Mouse (Mus musculus): ENCODE measurements around the gene Has3. TPM values are rescaled to one million over a fixed set of nuclear protein-coding genes. Genes with fewer than 3 reads are reported as not detected.
"Not testable (repeated sequence)": the region's sequence is repeated elsewhere in the genome, so short reads cannot be mapped to it uniquely, and the experiment has no call there.

The Has3 gene
- polyA plus RNA-seq, 1 experiment = 0.35 TPM

GRCm38 (mm10) chr8:106924904-106925349 is 54.9 kb downstream of the Has3 start:
- no peak for TF ChIP-seq CTCF (IDR thresholded peaks at IDR 0.05; ENCODE audit: control insufficient read depth, insufficient read depth, insufficient replicate concordance, low read depth, low read length)
- no peak for TF ChIP-seq POLR2A (IDR thresholded peaks at IDR 0.05; ENCODE audit: control insufficient read depth, low read depth, low read length)
- no peaks in the 10 kb centered on the region; the same call in 1 of the 2 replicates for H3K4me1 ChIP-seq (ENCODE audit: control insufficient read depth, insufficient read depth, low read length)
- no peak overlapping the region for H3K4me3 ChIP-seq (ENCODE audit: control insufficient read depth, low read depth, low read length)
- no peaks in the 10 kb centered on the region; the same call in 1 of the 2 replicates for H3K36me3 ChIP-seq (ENCODE audit: control insufficient read depth, insufficient read depth, low read length)
- H3K27ac ChIP-seq (ENCODE audit: control insufficient read depth, insufficient read depth, low read depth, low read length) = peak overlapping the region; percentile 33; the same call in 1 of the 2 replicates
- no peaks in the 10 kb centered on the region for H3K27me3 ChIP-seq (ENCODE audit: control insufficient read depth, insufficient read depth, low read length)

DNA sequence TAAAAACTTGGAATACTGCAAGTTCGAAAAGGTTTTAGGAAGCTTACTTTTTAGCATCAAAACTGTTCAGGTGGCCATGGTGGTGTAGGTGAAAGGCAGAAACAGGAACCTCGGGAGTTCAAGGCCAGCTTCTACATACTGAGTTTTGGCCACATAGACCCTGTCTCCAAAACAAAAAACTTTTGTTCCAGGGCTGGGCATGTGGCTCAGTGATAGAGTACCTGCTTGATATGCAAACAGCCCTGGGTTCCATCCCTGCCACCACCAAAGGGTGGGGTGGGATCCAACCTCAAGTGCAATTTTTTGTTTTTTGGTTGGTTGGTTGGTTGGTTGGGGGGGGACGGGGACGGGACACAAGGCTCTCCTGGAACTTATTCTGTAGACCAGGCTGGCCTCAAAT is 55.4 kb downstream of the Has3 start:
- no peak for TF ChIP-seq POLR2A (IDR thresholded peaks at IDR 0.05; ENCODE audit: control insufficient read depth, low read depth, low read length)
- no peak for TF ChIP-seq CTCF (IDR thresholded peaks at IDR 0.05; ENCODE audit: control insufficient read depth, insufficient read depth, insufficient replicate concordance, low read depth, low read length)
- Histone ChIP-seq H3K4me3 (ENCODE audit: control insufficient read depth, low read depth, low read length) (no peak overlapping the region), H3K27ac (ENCODE audit: control insufficient read depth, insufficient read depth, low read depth, low read length) (no peak overlapping the region), H3K27me3 (ENCODE audit: control insufficient read depth, insufficient read depth, low read length) (no peaks in the 10 kb centered on the region), H3K4me1 (ENCODE audit: control insufficient read depth, insufficient read depth, low read length) (no peaks in the 10 kb centered on the region; the same call in 1 of the 2 replicates), H3K36me3 (ENCODE audit: control insufficient read depth, insufficient read depth, low read length) (no peaks in the 10 kb centered on the region; the same call in 1 of the 2 replicates)

DNA sequence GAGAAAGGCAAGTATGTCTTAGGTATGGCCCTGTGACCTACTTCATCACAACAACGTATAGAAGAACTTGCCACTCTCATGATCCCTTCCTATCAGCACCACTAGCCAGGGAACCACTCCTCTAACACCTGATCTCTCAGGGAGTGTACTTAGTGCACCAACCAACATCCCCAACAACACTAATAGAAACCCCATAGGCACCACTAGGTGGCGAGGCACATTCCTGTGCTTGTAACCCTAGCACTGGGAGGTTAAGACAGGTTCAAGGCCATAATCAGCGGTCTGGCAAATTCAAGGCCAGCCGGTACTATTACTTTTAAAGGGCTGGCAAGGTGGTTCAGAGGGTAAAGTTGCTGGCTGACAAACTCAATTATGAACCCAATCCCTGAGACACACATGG is 57.2 kb downstream of the Has3 start:
- no peak overlapping the region for H3K4me3 ChIP-seq (ENCODE audit: control insufficient read depth, low read depth, low read length)
- no peak for TF ChIP-seq POLR2A (IDR thresholded peaks at IDR 0.05; ENCODE audit: control insufficient read depth, low read depth, low read length)
- TF ChIP-seq CTCF (IDR thresholded peaks at IDR 0.05; ENCODE audit: control insufficient read depth, insufficient read depth, insufficient replicate concordance, low read depth, low read length) = no peak
- no peak overlapping the region for H3K27ac ChIP-seq (ENCODE audit: control insufficient read depth, insufficient read depth, low read depth, low read length)
- no peaks in the 10 kb centered on the region; the same call in 1 of the 2 replicates for H3K36me3 ChIP-seq (ENCODE audit: control insufficient read depth, insufficient read depth, low read length)
- H3K27me3 ChIP-seq (ENCODE audit: control insufficient read depth, insufficient read depth, low read length) = no peaks in the 10 kb centered on the region
- H3K4me1 ChIP-seq (ENCODE audit: control insufficient read depth, insufficient read depth, low read length) = peaks cover 2% of the 10 kb centered on the region; the same call in 1 of the 2 replicates

- H3K27me3 ChIP-seq (ENCODE audit: control insufficient read depth, insufficient read depth, low read length); H3K4me3 ChIP-seq (ENCODE audit: control insufficient read depth, low read depth, low read length); H3K4me1 ChIP-seq (ENCODE audit: control insufficient read depth, insufficient read depth, low read length); H3K27ac ChIP-seq (ENCODE audit: control insufficient read depth, insufficient read depth, low read depth, low read length); H3K36me3 ChIP-seq (ENCODE audit: control insufficient read depth, insufficient read depth, low read length): not testable (repeated sequence)
These were observed 58.1 kb downstream of the Has3 start for GRCm38 (mm10) chr8:106928182-106928581.

DNA sequence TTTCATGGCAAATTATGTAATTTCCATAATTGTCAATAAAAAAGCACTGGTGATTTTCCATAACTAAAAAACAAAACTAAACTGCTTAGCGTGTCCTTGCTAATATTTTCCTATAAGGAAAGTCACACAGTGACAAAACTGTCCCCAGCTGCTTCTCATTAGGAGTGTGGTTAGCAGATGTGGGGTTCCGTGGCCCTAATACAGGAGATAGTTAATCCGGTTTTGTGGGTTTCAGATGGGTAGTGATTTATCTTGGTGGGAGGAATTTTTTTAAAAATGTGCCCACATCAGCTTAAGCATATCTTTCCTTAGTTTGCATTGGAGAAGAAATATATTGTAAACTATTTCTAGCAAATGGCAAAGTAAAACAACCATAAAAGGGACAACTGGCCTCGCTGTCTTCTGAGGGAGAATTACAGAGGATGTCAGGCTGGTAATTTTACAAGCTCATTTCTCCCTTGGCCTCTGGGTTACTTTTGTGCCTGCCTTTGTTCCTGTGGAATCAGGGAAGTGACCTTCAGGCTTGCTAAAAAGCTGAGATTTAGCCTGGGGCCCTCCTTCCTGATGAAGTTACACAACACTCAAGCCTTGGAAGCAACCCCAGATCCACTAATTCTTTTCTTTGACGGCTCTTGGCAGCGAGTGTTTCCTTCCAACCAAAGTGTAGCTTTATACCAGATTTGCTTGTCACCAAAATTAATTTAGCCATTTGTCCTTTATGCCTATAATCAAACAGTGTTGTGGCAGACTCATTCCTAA is 59.3 kb downstream of the Has3 start:
- Histone ChIP-seq H3K36me3 (ENCODE audit: control insufficient read depth, insufficient read depth, low read length) (no peaks in the 10 kb centered on the region), H3K27ac (ENCODE audit: control insufficient read depth, insufficient read depth, low read depth, low read length) (peak overlapping the region; percentile 53; the same call in 1 of the 2 replicates), H3K4me3 (ENCODE audit: control insufficient read depth, low read depth, low read length) (no peak overlapping the region), H3K4me1 (ENCODE audit: control insufficient read depth, insufficient read depth, low read length) (peaks cover 12% of the 10 kb centered on the region), H3K27me3 (ENCODE audit: control insufficient read depth, insufficient read depth, low read length) (no peaks in the 10 kb centered on the region)
- TF ChIP-seq CTCF (IDR thresholded peaks at IDR 0.05; ENCODE audit: control insufficient read depth, insufficient read depth, insufficient replicate concordance, low read depth, low read length) = no peak

DNA sequence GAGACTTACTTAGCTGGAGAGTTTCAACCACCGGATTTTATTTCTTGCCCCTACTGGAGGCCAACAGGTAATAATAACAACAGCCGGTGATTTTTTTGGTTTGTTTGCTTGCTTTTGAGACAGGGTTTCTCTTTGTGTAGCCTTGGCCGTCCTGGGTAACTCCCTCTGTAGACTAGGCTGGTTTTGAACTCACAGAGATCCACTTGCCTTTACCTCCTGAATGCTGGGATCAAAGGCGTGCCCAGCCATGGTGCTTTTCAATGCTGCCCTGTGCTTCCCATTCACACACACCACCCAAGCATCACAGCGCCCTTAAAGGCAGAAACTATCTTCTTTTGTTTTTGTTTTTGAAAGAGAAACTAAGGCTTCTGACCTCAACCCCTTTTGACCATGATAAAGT is 59.9 kb downstream of the Has3 start:
- Histone ChIP-seq H3K36me3 (ENCODE audit: control insufficient read depth, insufficient read depth, low read length) (no peaks in the 10 kb centered on the region), H3K4me3 (ENCODE audit: control insufficient read depth, low read depth, low read length) (no peak overlapping the region), H3K27me3 (ENCODE audit: control insufficient read depth, insufficient read depth, low read length) (no peaks in the 10 kb centered on the region), H3K27ac (ENCODE audit: control insufficient read depth, insufficient read depth, low read depth, low read length) (peak overlapping the region; percentile 65), H3K4me1 (ENCODE audit: control insufficient read depth, insufficient read depth, low read length) (peaks cover 14% of the 10 kb centered on the region)
- TF ChIP-seq CTCF (IDR thresholded peaks at IDR 0.05; ENCODE audit: control insufficient read depth, insufficient read depth, insufficient replicate concordance, low read depth, low read length) (no peak), POLR2A (IDR thresholded peaks at IDR 0.05; ENCODE audit: control insufficient read depth, low read depth, low read length) (no peak)

DNA sequence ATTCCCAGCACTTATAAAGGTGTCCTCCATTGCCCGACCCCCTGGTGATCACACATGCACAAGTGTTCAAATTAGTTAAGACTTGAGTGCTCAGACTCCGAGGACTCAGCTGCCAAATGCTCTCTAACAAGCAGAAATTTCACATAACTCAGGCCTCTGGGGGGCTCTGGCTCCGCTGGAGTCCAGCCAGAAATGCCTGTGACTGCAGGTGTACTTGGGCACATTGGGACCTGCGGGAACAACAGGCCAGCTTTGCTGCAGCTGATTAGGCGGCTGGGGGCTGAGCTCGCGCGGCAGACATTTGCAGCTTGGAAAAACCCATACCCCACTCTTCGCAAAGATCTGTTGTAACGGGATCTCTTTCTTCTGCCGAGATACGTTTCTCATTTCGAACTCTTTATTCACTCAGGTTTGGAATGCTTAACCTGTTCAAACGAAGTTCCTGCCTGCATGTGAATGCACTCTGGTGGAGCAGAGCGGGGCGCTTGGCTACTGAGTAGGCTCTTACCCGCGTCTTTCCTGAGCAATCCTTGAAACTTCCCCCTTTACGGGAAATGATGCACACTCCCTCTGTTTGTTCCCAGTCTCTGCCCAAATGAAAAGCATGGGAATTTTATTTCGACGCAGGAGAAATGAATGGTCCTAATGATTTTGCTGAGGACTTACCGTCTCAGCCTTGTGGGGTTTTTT is 62.5 kb downstream of the Has3 start:
- peaks cover 14% of the 10 kb centered on the region for H3K4me1 ChIP-seq (ENCODE audit: control insufficient read depth, insufficient read depth, low read length)
- peak overlapping the region; percentile 41 for H3K4me3 ChIP-seq (ENCODE audit: control insufficient read depth, low read depth, low read length)
- H3K27me3 ChIP-seq (ENCODE audit: control insufficient read depth, insufficient read depth, low read length) = no peaks in the 10 kb centered on the region
- no peak for TF ChIP-seq POLR2A (IDR thresholded peaks at IDR 0.05; ENCODE audit: control insufficient read depth, low read depth, low read length)
- TF ChIP-seq CTCF (IDR thresholded peaks at IDR 0.05; ENCODE audit: control insufficient read depth, insufficient read depth, insufficient replicate concordance, low read depth, low read length) = no peak
- H3K36me3 ChIP-seq (ENCODE audit: control insufficient read depth, insufficient read depth, low read length) = no peaks in the 10 kb centered on the region
- H3K27ac ChIP-seq (ENCODE audit: control insufficient read depth, insufficient read depth, low read depth, low read length) = peak overlapping the region; percentile 48
